Mouse (Mus musculus) effector memory CD4-positive, alpha-beta T cell, adult 5 months (primary cell): ENCODE data around the gene Acvrl1. TPM values are rescaled to one million over a fixed set of nuclear protein-coding genes. Genes with fewer than 3 reads are reported as not detected.

Experiments
- polyA plus RNA-seq: library from polyadenylated mRNA; unstranded; fragments of 100-300 nt; shearing (Covaris generic); gene quantifications from one replicate; pipeline ENCODE4 v1.2.1, GENCODE M21; 2017

Acvrl1 gene
- 0.90 TPM for polyA plus RNA-seq

GRCm38 (mm10) chr15:101128181-101129089 lies at the start of gene Acvrl1:
TSS of gene Acvrl1 (plus strand) at chr15:101128522.

GRCm38 (mm10) chr15:101115511-101116110 lies 12.7 kb upstream of the Acvrl1 start, which contains the start of gene Ankrd33:
TSS of gene Ankrd33 (plus strand) at chr15:101115755.

GRCm38 (mm10) chr15:101173421-101174211 lies 45.3 kb downstream of the Acvrl1 start, which contains the start of gene Acvr1b:
TSS of gene Acvr1b (plus strand) at chr15:101174067.

Other genes starting within 250 kb of the Acvrl1 start
- not detected for gene Gm47841, start 81.1 kb upstream of the Acvrl1 start, polyA plus RNA-seq
- gene Fignl2, start 50.0 kb upstream of the Acvrl1 start, polyA plus RNA-seq, result not detected
- not detected for gene Ankrd33, start 12.8 kb upstream of the Acvrl1 start, polyA plus RNA-seq
- 0.94 TPM for gene Acvr1b, start 45.5 kb downstream of the Acvrl1 start, polyA plus RNA-seq
- gene Grasp, start 95.7 kb downstream of the Acvrl1 start, polyA plus RNA-seq, result 32.0 TPM
- 2,634 TPM for gene Nr4a1, start 125.7 kb downstream of the Acvrl1 start, polyA plus RNA-seq
- gene Atg101, start 155.8 kb downstream of the Acvrl1 start, polyA plus RNA-seq, result 90.7 TPM
- gene 6030408B16Rik, start 164.7 kb downstream of the Acvrl1 start, polyA plus RNA-seq, result not detected
- gene Krt80, start 241.6 kb downstream of the Acvrl1 start, polyA plus RNA-seq, result not detected